Mouse (Mus musculus): ENCODE measurements around the gene Lrrc34.

The Lrrc34 gene

GRCm38 (mm10) chr3:30647440-30648090 is at the start of gene Lrrc34:
TSS of gene Lrrc34 (minus strand) at chr3:30647869.
- no peak for DNase-seq

- peak; percentile 26 to 58 for DNase-seq
These were observed 48.7 kb upstream of the Lrrc34 start for GRCm38 (mm10) chr3:30696346-30696745.

- no peak for DNase-seq
These were observed 48.0 kb upstream of the Lrrc34 start for GRCm38 (mm10) chr3:30695661-30696060.

GRCm38 (mm10) chr3:30690976-30691375 is 43.3 kb upstream of the Lrrc34 start:
- no peak for DNase-seq

GRCm38 (mm10) chr3:30687216-30687615 is 39.5 kb upstream of the Lrrc34 start:
- no peak for DNase-seq

GRCm38 (mm10) chr3:30683190-30683589 is 35.5 kb upstream of the Lrrc34 start:
- DNase-seq: no peak

- no peak for DNase-seq
These were observed 10.8 kb upstream of the Lrrc34 start for GRCm38 (mm10) chr3:30658486-30658885.

GRCm38 (mm10) chr3:30655937-30656336 is 8.3 kb upstream of the Lrrc34 start:
- no peak for DNase-seq

GRCm38 (mm10) chr3:30650062-30650841 is 2.6 kb upstream of the Lrrc34 start:
- peak in 1 of 2 experiments; percentile 4 for DNase-seq

- no peak for DNase-seq
These were observed 797 bp upstream of the Lrrc34 start for GRCm38 (mm10) chr3:30648466-30648865.

GRCm38 (mm10) chr3:30646761-30647160 is 908 bp downstream of the Lrrc34 start:
- DNase-seq: no peak

- no peak for DNase-seq
These were observed 3.5 kb downstream of the Lrrc34 start, which contains the start of gene Lrriq4 for GRCm38 (mm10) chr3:30644207-30644606. TSS of gene Lrriq4 (plus strand) at chr3:30644507.

GRCm38 (mm10) chr3:30635629-30636028 is 12.0 kb downstream of the Lrrc34 start:
- no peak for DNase-seq

- DNase-seq: no peak
These were observed 14.0 kb downstream of the Lrrc34 start for GRCm38 (mm10) chr3:30633681-30634080.

GRCm38 (mm10) chr3:30620132-30620531 is 27.5 kb downstream of the Lrrc34 start:
- DNase-seq: no peak

GRCm38 (mm10) chr3:30610930-30611329 is 36.7 kb downstream of the Lrrc34 start:
- no peak for DNase-seq

- no peak for DNase-seq
These were observed 38.7 kb downstream of the Lrrc34 start for GRCm38 (mm10) chr3:30608999-30609398.

- DNase-seq: no peak
These were observed 44.4 kb downstream of the Lrrc34 start for GRCm38 (mm10) chr3:30603256-30603655.

- no peak for DNase-seq
These were observed 45.0 kb downstream of the Lrrc34 start for GRCm38 (mm10) chr3:30602740-30603098.

GRCm38 (mm10) chr3:30602065-30602739 is 45.5 kb downstream of the Lrrc34 start, which contains the start of gene Mynn:
TSS of gene Mynn (plus strand) at chr3:30602065.
- DNase-seq: peak; percentile 97

- no peak for DNase-seq
These were observed 46.0 kb downstream of the Lrrc34 start for GRCm38 (mm10) chr3:30601610-30602064.

GRCm38 (mm10) chr3:30601175-30601574 is 46.5 kb downstream of the Lrrc34 start:
- DNase-seq: peak; percentile 86 to 94

GRCm38 (mm10) chr3:30600717-30601116 is 47.0 kb downstream of the Lrrc34 start:
- DNase-seq: peak; percentile 43 to 67
